Mouse (Mus musculus) right cerebral cortex, postnatal 25 days (tissue): ENCODE measurements around the gene Mcoln1.
A peak's percentile ranks its signal among the peaks of the same experiment; 100 is the strongest.

Source experiments
- DNase-seq: peaks from one replicate; pipeline ENCODE4 v3.0.0; 2022

The Mcoln1 gene

DNA sequence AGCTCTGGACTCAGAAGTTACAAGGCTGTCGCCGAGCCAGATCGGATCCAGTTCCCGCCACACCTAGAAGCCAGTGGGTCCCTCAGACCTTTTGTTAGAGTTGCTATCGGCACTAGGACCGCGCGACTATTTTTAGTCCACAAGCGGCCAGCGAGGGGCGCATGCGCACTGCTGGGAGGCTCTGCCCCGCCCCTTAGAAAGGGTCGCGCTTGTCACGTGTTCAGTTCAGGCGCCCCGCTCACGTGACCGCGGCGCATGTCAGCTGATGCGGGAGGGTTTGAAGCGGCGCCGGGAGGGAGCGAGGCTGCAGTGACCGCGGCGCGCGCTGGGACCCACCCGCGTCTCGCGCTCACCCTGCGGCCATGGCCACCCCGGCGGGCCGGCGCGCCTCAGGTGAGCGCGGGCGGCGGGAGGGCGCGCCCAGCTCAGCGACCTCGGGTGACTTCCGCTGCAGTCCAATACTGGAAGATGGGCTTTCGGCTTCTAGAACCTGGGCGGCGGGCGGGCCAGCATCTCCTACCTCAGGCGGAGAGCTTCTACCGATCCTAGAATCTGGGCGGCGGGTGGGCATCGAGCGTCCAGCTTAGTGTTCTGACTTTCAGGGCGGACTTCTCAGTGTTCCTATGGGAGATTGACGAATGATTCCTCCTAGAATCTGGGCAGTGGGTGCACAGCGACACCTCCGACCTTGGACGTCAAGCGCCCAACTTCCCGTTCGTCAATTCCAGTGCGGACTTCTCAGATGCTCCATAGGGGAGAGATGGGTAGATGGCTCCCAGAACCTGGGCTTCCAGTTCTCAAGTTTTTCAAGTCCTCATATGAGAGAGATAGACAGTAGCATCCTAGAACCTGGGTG lies at the start of gene Mcoln1:
Gene Mcoln1 (plus strand): TSS at position 223 of the 856 bp plus-strand sequence.
- DNase-seq: peak; percentile 98

- DNase-seq: peak; percentile 38
These were observed 49.6 kb upstream of the Mcoln1 start for GRCm38 (mm10) chr8:3450670-3451069.

- no peak for DNase-seq
These were observed 48.3 kb upstream of the Mcoln1 start for GRCm38 (mm10) chr8:3451992-3452391.

DNA sequence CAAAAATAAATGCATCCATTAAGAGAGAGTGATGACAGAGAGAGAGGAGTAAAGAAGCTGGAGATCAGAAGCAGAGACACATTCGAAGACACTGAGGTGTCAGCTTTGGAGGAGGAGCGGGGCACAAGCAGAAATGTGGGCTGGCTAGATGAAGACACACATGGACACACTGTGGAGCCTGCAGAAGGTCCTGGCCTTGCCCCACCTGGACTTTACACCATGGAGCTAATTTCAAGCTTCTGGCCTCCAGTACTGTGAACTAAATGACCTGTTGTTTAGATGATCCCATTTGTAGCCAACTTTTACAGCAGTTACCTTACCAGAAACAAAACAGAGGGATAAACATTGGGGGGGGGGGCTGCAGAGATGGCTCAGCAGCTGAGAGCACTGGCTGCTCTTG lies 37.0 kb upstream of the Mcoln1 start:
- DNase-seq: no peak

GRCm38 (mm10) chr8:3464309-3464708 lies 35.9 kb upstream of the Mcoln1 start:
- DNase-seq: no peak

DNA sequence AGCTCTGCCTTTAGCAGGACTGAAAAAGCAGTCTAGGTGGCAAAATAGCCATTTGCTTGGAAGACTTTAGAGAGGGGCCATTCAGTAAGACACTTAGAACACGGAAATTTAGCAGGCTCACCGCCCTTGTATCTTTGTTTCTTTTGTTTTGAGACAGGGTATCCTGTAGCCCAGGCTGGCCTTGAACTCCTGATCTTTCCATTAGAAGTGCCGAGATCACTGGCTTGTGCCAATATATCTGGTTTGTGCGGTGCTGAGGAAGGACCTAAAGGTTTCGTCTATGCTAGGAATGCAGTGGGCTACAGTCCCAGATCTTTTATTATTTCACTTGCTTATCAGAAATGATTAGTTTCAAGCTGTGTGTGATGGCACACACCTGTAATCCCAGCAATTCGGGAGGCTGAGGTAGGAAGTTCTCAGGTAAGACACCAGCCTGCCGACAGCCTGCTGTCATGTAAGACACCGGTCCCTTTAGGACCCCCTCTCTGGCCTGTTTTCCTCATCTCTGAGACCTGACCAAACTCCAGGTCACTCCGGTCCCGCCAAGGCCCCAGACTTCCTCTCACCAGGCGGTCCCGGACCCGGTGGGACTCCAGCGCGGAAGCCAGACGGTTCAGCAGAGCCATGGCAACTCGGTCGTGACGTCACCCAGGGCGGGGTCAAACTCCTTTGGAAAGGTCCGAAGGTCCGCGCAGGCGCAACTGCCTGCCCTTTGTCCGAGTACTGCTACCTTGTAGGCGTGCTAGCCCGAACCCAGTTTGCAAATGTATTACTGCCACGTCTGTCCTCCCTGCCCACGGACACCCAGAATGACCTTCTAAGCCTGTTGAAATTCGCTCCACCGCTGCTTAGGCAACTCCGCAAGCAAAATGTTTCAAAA lies 33.0 kb upstream of the Mcoln1 start, which contains the start of gene Pex11g:
Gene Pex11g (minus strand): TSS at position 675 of the 880 bp plus-strand sequence.
- DNase-seq: peak; percentile 76

GRCm38 (mm10) chr8:3467886-3468545 lies 32.2 kb upstream of the Mcoln1 start:
- DNase-seq: no peak

DNA sequence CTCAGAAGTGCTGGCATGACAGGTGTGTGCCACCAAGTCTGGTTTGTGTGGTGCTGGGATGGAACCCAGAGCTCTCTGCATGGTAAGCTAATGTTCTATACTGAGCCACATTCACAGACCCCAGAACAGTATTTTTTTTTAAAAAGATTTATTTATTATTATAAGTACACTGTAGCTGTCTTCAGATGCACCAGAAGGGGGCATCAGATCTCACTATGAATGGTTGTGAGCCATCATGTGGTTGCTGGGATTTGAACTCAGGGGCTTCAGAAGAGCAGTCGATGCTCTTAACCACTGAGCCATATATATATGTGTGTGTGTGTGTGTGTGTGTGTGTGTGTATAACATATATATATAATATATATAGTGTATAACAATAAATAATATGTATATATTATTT lies 31.4 kb upstream of the Mcoln1 start:
- no peak for DNase-seq

DNA sequence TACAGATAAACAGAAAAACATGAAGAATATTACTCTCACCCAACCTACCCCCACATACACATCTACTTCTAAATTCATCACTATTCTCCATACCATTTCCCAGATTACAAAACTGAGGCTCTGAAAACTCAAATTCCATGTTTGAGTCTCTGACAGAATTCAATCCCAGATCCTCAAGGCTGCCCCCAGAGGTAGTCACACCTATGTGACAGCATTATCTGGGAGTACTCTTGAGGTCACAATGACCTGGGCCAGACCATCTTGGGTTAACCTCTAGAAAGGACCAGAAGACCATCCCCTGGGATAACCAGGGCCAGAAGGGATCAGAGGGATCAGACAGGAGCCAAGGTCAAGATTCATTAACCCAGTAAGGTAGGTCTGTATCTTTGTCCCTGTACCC lies 29.7 kb upstream of the Mcoln1 start, which contains the start of gene Tex45:
Gene Tex45 (plus strand): TSS at position 301 of the 400 bp plus-strand sequence.
- DNase-seq: no peak

DNA sequence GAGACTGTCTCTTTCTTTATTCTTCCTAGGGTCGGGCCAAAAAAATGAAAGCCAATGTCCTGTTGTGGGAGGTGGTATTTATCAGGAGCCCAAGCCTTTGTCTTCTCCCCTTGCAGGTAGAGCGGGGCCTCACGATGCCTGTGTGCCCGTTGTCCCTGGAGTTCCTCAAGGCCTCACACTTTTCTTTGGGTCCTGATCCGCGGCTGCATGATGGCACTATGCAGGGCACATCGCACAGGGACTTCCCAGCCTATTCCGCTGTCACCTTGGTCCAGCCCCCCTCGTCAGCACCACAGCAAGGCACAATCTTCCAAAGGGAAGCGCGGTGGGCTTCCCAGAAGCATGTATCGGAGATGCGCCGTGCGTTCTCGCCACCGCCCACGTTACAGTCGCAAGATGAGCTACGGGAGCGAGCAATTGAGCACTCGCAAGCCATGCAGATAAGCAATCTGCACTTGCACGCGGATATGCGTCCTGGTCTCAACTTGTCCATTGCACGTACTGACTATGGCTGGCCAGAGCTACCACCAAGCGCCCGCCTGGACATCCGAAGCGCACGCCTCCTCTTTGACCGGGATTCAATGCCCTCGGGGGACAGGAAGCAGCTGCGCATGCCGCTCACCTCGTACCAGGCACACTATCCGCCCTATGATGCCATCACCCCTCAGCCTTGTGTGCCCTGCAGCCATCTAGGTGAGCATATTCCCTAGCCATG lies 24.4 kb upstream of the Mcoln1 start:
- DNase-seq: no peak

DNA sequence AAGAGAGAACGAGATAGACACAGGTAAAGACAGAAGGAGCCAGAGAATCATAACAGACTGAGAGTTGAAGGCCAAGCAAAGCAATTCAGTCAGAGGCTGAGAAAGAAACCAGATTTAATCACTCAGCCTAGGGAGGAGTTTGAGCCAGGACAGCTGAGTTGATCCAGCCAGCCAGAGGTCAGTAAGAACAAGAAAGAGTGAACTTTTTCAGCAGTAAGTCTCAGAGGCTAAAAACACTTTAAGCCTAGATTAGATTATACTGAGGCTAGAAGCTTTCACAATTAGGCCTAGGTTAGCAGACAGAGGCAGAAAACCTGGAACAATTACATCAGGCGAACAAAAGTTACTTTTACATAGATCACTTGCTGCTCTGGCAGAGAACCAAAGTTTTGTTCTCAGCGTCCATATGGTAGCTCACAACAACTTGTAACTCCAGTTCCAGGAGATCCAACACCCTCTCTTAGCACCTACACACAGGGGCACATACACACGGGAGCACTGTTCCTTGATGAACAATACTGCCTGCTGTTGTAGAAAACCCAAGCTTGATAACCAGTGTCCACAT lies 20.0 kb upstream of the Mcoln1 start:
- DNase-seq: no peak

DNA sequence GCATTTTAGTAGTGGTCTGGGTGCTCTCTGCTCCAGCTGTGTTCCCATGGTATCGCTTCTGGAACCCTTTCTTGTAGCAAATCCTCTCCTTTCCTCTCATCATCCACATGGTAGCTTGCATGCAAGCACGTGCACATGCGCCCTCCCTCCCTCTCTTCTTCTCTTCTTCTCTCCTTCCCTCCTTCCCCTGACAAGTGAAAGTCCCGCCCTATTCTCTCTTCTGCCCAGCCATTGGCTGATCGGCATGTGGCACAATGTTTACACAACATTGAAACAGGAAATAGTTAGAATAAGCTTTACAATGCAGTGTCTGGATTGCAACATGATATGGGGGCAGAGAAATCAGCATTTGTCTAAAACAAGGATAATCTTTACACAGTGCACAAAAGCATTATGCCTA lies 18.7 kb upstream of the Mcoln1 start:
- no peak for DNase-seq

DNA sequence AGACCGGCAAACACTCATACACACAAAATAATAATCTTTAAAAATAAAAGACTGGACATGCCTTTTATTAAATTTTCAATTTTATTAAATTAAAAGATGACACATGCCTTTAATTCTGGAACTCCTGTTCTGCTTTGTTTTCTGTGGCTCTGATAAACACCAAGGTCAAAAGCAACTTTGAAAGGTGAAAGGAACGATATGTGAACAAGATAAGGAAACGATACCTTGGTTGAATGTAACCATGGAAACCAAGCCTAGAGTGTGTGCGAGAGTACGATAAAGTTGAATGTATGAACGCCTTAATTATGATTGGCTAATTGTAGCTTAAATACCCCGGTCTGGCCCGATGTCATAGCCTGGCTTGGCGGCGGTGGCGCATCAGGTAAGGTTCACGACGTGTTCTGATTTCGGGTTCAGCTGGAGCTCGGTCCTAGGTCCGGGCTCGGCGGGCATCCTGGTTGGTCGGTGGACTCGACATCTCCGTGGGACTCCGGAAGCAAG lies 18.0 kb upstream of the Mcoln1 start:
- no peak for DNase-seq

DNA sequence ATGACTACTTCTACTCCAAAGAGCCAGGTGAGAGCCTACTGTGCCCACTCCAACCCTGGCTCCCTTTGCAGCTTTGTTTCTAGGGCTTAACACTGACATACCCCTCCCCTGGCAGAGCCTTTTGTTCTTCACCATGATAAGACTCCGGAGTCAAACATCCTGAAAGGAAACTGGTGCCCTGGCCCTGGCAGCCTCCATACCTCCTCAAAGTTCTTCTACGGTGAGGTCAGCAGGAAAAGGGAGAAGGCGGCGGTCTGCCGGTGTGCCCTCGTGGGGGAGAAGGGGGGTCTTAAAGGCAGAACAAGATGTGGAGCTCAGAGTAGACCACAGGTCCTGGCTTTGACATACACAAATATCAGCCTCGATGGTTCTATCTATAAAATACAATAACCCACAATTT lies 16.7 kb upstream of the Mcoln1 start:
- DNase-seq: no peak

DNA sequence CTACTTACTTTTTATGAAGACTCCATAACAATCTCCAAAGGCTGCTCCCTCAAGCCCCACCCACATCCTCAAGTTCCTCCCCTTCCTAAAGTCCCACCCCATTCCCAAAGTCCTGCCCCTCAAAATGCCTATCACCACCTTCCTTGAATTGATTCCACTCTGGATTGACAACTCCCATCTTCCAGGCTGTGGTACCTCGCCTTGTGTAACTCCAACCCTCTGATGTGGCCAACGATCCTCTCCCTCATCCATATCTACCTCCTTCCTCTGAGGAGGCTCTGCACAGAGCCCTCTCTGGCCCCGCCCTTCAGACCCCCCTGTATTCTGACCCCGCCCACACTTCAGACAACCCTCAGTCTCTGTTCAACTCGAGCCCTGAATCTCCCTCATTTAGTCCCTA lies 15.1 kb upstream of the Mcoln1 start:
- no peak for DNase-seq

GRCm38 (mm10) chr8:3492901-3493844 lies 7.1 kb upstream of the Mcoln1 start, which contains the start of gene Zfp358:
Gene Zfp358, plus strand, starts transcription at chr8:3493138.
- peak; percentile 79 for DNase-seq

DNA sequence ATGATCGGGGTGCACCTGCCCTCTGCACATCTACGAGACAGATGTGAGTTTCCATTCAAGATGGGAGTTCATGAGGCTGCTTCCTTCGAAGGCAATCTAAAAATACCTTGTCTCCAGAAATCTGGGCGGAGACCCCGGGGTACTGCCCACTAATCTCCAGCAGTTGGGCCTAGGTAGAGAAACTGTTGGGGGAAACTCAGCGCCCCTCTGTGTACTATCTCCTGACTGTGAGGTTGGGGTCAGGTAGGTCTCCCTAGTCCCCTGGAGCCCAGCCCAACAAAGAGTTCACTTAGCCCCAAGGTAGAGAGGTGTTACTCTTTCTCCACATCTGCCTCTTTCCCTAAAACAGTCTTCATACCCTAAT lies 6.4 kb upstream of the Mcoln1 start:
- no peak for DNase-seq

- DNase-seq: no peak
These were observed 4.5 kb upstream of the Mcoln1 start for GRCm38 (mm10) chr8:3495578-3496427.

DNA sequence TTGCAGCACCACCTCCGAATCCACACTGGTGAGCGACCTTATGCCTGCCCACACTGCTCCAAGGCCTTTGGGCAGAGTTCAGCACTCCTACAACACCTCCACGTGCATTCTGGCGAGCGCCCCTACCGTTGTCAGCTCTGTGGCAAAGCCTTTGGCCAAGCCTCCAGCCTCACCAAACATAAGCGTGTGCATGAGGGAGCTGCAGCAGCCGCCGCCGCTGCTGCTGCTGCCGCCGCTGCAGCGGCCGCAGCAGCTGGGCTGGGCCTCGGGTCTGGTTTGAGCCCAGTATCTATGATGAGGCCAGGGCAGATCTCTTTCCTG lies 3.9 kb upstream of the Mcoln1 start:
- no peak for DNase-seq

DNA sequence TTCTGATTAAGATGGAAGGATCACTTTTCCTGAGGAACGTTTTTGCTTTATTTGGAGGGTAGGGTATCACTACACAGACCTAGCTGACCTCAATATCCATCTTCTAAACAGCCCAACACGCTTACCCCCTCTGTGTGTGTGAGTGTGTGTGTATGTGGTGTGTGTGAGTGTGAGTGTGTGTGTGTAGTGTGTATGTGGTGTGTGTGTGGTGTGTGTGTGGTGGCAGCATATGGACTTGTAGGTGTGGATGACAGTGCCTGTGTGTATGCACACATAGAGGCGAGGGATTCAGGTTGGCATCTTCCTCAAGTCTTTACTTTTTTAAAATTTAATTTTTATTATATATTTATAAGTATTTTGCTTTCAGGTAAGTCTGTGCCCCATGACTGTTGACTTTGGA lies 1.7 kb upstream of the Mcoln1 start:
- no peak for DNase-seq
